Mouse (Mus musculus): ENCODE measurements around the gene Inpp5d. TPM values are rescaled to one million over a fixed set of nuclear protein-coding genes. Genes with fewer than 3 reads are reported as not detected.

The Inpp5d gene
- total and polyA plus RNA-seq, 2 experiments from 2014 or later: 3.1 to 6.4 TPM

DNA sequence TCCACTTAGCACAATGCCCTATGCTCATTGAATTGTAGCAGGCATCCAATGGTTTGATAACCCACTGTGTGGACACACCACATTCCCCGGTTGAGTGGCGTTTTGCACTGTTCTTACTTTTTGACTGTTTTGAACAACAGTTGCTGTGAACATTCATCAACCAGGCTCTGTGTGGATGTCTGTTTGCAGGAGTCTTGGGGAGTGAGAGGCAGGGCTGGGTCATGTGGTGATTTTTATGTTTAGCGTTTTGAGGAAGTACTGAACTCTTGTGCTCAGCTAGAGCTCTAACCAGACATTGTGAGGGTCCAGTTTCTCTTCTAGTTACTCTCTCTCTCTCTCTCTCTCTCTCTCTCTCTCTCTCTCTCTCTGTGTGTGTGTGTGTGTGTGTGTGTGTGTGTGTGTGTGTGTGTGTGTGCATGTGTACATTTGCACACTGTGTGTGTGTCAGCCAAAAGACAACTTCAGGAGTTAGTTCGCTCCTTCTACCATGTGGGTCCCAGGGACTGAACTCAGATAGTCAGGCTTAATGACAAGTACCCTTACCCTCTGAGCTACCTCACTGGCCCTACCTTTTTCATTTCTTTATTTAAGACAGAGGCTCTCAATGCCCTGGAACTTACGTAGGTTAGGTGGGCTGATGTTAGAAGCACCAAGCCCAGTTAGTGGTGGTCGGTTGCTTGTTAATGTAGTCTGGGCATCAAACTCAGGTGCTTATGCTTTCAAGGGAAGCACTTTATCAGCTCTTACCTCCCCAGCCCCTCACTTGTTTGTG, 5.3 kb downstream of the Inpp5d start:
- Histone ChIP-seq H3K4me1 (ENCODE audit: insufficient read depth, low read length) (no peaks in the 10 kb centered on the region), H3K9me3 (ENCODE audit: low read length) (no peaks in the 10 kb centered on the region), H3K9ac (replicated peaks; ENCODE audit: low read length, poor library complexity, severe bottlenecking) (no peak overlapping the region), H3K4me3 (ENCODE audit: low read depth, low read length) (no peak overlapping the region), H3K36me3 (ENCODE audit: insufficient read depth, low read length) (no peaks in the 10 kb centered on the region), H3K27ac (ENCODE audit: low read depth, low read length) (no peak overlapping the region), H3K27me3 (ENCODE audit: insufficient read depth, low read length) (no peaks in the 10 kb centered on the region), H3K4me2 (ENCODE audit: low read depth, low read length, poor library complexity, severe bottlenecking) (no peak overlapping the region)
- DNase-seq (ENCODE audit: low spot score) (no peak), ATAC-seq (ENCODE audit: low FRiP score) (no peak)
- WGBS: 82% methylated on average over 6 of the region's 6 CpGs
- no peak for TF ChIP-seq CTCF (IDR thresholded peaks at IDR 0.05)

DNA sequence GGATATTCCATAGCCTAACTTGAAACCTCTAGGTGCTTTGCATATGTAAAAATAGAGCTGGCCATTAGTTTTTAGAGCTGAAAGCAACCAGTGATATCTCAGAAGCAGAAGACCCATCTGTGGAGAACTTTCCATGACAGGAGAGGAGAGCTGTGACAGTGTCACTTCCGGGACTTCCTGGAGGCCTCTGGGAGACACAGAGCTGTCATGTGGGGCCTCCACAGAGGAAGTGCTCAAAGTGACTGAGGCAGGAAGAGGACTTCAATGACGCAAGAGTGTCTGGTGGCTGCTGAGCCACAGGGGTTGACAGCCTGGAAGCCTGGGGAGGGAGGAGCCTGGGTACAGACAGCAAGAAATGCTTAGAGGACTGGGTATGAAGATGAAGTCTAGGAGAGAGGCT, 6.2 kb downstream of the Inpp5d start:
- no peaks in the 10 kb centered on the region for H3K9me3 ChIP-seq (ENCODE audit: low read length)
- H3K4me3 ChIP-seq (ENCODE audit: low read depth, low read length): no peak overlapping the region
- no peaks in the 10 kb centered on the region for H3K4me1 ChIP-seq (ENCODE audit: insufficient read depth, low read length)
- 62% methylated on average over 2 of the region's 2 CpGs for WGBS
- DNase-seq (ENCODE audit: low spot score): no peak
- H3K27ac ChIP-seq (ENCODE audit: low read depth, low read length): no peak overlapping the region
- no peak overlapping the region for H3K9ac ChIP-seq (replicated peaks; ENCODE audit: low read length, poor library complexity, severe bottlenecking)
- H3K27me3 ChIP-seq (ENCODE audit: insufficient read depth, low read length): no peaks in the 10 kb centered on the region
- TF ChIP-seq CTCF (IDR thresholded peaks at IDR 0.05): no peak
- H3K36me3 ChIP-seq (ENCODE audit: insufficient read depth, low read length): no peaks in the 10 kb centered on the region
- no peak overlapping the region for H3K4me2 ChIP-seq (ENCODE audit: low read depth, low read length, poor library complexity, severe bottlenecking)
- no peak for ATAC-seq (ENCODE audit: low FRiP score)

DNA sequence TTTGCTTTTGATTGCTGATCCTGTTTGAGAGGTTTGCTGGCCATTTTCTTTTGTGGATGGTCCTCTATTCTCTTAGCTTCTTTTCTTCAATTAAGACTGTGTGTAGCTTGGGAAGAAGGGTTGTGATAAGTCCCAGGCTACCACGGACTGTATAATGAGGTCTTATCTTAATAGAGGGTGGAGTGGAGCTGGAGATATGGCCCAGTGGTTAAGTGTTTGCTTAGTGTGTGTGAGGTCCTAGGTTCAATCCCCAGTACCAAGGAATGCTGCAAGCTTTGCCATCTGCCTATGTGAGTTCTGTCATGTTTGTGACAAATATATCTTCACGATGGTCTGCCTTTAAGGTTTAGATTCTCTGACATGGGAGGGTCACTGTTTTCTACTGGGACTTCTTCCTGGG, 8.0 kb downstream of the Inpp5d start:
- no peaks in the 10 kb centered on the region for H3K9me3 ChIP-seq (ENCODE audit: low read length)
- no peak for DNase-seq (ENCODE audit: low spot score)
- ATAC-seq (ENCODE audit: low FRiP score): no peak
- TF ChIP-seq CTCF (IDR thresholded peaks at IDR 0.05): no peak
- no peak overlapping the region for H3K9ac ChIP-seq (replicated peaks; ENCODE audit: low read length, poor library complexity, severe bottlenecking)
- no peaks in the 10 kb centered on the region for H3K36me3 ChIP-seq (ENCODE audit: insufficient read depth, low read length)
- H3K27ac ChIP-seq (ENCODE audit: low read depth, low read length): no peak overlapping the region
- no peak overlapping the region for H3K4me3 ChIP-seq (ENCODE audit: low read depth, low read length)
- WGBS: 66% methylated on average over 2 of the region's 2 CpGs
- no peak overlapping the region for H3K4me2 ChIP-seq (ENCODE audit: low read depth, low read length, poor library complexity, severe bottlenecking)
- H3K4me1 ChIP-seq (ENCODE audit: insufficient read depth, low read length): no peaks in the 10 kb centered on the region
- H3K27me3 ChIP-seq (ENCODE audit: insufficient read depth, low read length): no peaks in the 10 kb centered on the region

DNA sequence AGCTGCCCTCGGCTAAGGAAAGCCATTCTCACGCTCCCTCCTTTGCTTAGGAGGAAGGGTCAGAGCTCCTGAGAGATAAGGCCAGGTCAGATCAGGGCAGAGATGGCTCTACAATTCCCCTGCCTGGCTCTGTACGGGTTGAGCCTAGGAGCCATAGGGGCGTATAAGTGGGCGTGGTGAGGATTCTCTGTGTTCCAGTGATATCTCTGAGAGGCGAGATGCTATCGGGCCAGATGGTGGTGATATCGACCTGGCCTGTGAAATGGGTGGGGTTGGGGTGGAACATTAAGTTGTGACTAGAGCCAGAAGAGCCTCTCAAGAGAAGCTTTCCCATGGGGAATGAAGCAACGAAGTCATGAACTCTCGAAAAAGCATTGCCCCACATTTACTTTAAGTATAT, 11.5 kb downstream of the Inpp5d start:
- Histone ChIP-seq H3K4me2 (ENCODE audit: low read depth, low read length, poor library complexity, severe bottlenecking) (no peak overlapping the region), H3K4me1 (ENCODE audit: insufficient read depth, low read length) (no peaks in the 10 kb centered on the region), H3K27me3 (ENCODE audit: insufficient read depth, low read length) (no peaks in the 10 kb centered on the region), H3K9ac (replicated peaks; ENCODE audit: low read length, poor library complexity, severe bottlenecking) (no peak overlapping the region), H3K9me3 (ENCODE audit: low read length) (no peaks in the 10 kb centered on the region), H3K27ac (ENCODE audit: low read depth, low read length) (no peak overlapping the region), H3K4me3 (ENCODE audit: low read depth, low read length) (no peak overlapping the region), H3K36me3 (ENCODE audit: insufficient read depth, low read length) (no peaks in the 10 kb centered on the region)
- DNase-seq (ENCODE audit: low spot score) (no peak), ATAC-seq (ENCODE audit: low FRiP score) (no peak)
- TF ChIP-seq CTCF (IDR thresholded peaks at IDR 0.05): no peak
- 84% methylated on average over 10 of the region's 10 CpGs for WGBS

DNA sequence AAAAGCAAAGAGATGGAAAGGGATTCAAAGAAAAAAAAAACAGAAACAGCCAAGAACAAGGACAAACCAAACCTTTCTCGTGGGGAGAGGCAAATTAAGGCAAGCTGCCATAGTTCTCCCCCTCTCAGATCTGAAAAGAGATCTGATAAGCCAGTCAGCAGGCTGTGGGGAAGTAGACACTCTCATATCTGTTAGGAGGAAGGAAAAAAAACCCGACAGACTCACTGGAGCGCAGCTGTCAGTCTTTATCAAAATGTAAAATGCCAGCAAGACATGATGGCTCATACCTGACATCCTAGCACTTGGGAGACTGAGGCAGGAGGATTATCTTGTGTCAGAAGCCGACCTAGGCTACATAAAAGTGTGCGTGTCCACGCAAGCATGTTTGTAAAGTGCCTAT, 12.1 kb downstream of the Inpp5d start:
- H3K4me1 ChIP-seq (ENCODE audit: insufficient read depth, low read length): no peaks in the 10 kb centered on the region
- WGBS: 65% methylated on average over 6 of the region's 6 CpGs

DNA sequence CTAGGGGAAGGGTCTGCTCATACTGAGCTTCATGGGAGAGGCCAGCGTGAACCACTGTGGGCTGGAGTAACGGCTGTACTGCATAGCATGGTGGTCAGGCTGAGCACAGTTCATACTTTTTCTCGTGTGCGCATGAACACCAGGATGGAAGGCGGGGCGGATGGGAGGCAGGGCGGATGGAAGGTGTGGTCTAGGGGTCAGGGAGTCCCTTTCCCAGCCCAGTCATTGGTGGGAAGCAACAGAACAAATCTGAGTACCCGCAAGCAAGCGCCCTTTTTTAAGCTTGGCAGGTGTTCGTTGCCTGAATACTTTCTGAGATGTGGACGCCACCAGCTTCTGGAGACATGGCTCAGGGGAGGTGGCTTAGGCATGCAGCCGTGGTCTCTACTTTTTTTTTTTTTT, 16.6 kb downstream of the Inpp5d start:
- H3K4me3 ChIP-seq (ENCODE audit: low read depth, low read length): no peak overlapping the region
- H3K36me3 ChIP-seq (ENCODE audit: insufficient read depth, low read length): no peaks in the 10 kb centered on the region
- H3K27ac ChIP-seq (ENCODE audit: low read depth, low read length): no peak overlapping the region
- DNase-seq (ENCODE audit: low spot score) (no peak), ATAC-seq (ENCODE audit: low FRiP score) (no peak)
- no peak overlapping the region for H3K9ac ChIP-seq (replicated peaks; ENCODE audit: low read length, poor library complexity, severe bottlenecking)
- TF ChIP-seq CTCF (IDR thresholded peaks at IDR 0.05): no peak
- 90% methylated on average over 12 of the region's 12 CpGs for WGBS
- H3K4me2 ChIP-seq (ENCODE audit: low read depth, low read length, poor library complexity, severe bottlenecking): no peak overlapping the region
- no peaks in the 10 kb centered on the region for H3K27me3 ChIP-seq (ENCODE audit: insufficient read depth, low read length)
- H3K4me1 ChIP-seq (ENCODE audit: insufficient read depth, low read length): no peaks in the 10 kb centered on the region
- H3K9me3 ChIP-seq (ENCODE audit: low read length): no peaks in the 10 kb centered on the region

More for the DNA sequence above, 12.1 kb downstream of the Inpp5d start:
- Histone ChIP-seq H3K4me2 (ENCODE audit: low read depth, low read length, poor library complexity, severe bottlenecking) (no peak overlapping the region), H3K27me3 (ENCODE audit: insufficient read depth, low read length) (no peaks in the 10 kb centered on the region), H3K9ac (replicated peaks; ENCODE audit: low read length, poor library complexity, severe bottlenecking) (no peak overlapping the region), H3K9me3 (ENCODE audit: low read length) (no peaks in the 10 kb centered on the region), H3K36me3 (ENCODE audit: insufficient read depth, low read length) (no peaks in the 10 kb centered on the region), H3K27ac (ENCODE audit: low read depth, low read length) (no peak overlapping the region), H3K4me3 (ENCODE audit: low read depth, low read length) (no peak overlapping the region)
- no peak for TF ChIP-seq CTCF (IDR thresholded peaks at IDR 0.05)
- DNase-seq (ENCODE audit: low spot score) (no peak), ATAC-seq (ENCODE audit: low FRiP score) (no peak)

Measured in midbrain, postnatal 0 days (tissue).